Mouse (Mus musculus) MEL (cell line): Measurements from ENCODE around the gene Nfix. TPM values are rescaled to one million over a fixed set of nuclear protein-coding genes. Genes with fewer than 3 reads are reported as not detected.

ENCODE experiments used
- DNase-seq: peaks from one replicate; pipeline ENCODE4 v3.0.0; 2011; ENCODE audit warnings: low read depth, low spot score
- H3K27ac ChIP-seq: 2 replicates; pipeline ENCODE4 v1.5.1; 2012; ENCODE audit warnings: low read depth, mild to moderate bottlenecking, control low read depth, low read length, moderate library complexity; ENCODE audit not compliant: control insufficient read depth
- H3K27me3 ChIP-seq, 2 experiments: fragments of 150-350 bp in 1 of 2; sonication (generic) in 1 of 2; 2 replicates each; pipeline ENCODE4 v1.6.1; 2012; ENCODE audit warnings: low read length in 2 of 2, mild to moderate bottlenecking in 2 of 2, improper control_type of control experiment in 1 of 2, moderate library complexity in 1 of 2; ENCODE audit not compliant: insufficient read depth in 2 of 2, control insufficient read depth in 1 of 2
- H3K36me3 ChIP-seq, 2 experiments: 2 replicates each; pipeline ENCODE4 v1.6.1; 2012 to 2014; ENCODE audit warnings: low read length in 2 of 2, improper control_type of control experiment in 1 of 2, inconsistent platforms in 1 of 2, mild to moderate bottlenecking in 1 of 2; ENCODE audit not compliant: insufficient read depth in 2 of 2, control insufficient read depth in 1 of 2
- H3K4me1 ChIP-seq, 2 experiments: fragments of 150-350 bp in 1 of 2; sonication (generic) in 1 of 2; 2 replicates each; pipeline ENCODE4 v1.6.1; 2012; ENCODE audit warnings: low read length in 2 of 2, improper control_type of control experiment in 1 of 2, mild to moderate bottlenecking in 1 of 2; ENCODE audit not compliant: insufficient read depth in 2 of 2, control insufficient read depth in 1 of 2
- H3K4me3 ChIP-seq, 2 experiments: fragments of 150-350 bp in 1 of 2; sonication (generic) in 1 of 2; 2 replicates each; pipeline ENCODE4 v1.5.1; 2012; ENCODE audit warnings: low read depth in 2 of 2, low read length in 2 of 2, mild to moderate bottlenecking in 2 of 2, moderate library complexity in 2 of 2, control low read depth in 1 of 2, improper control_type of control experiment in 1 of 2; ENCODE audit not compliant: control insufficient read depth in 1 of 2, insufficient read depth in 1 of 2
- H3K79me2 ChIP-seq: 2 replicates; pipeline ENCODE4 v1.6.1; 2012; ENCODE audit warnings: mild to moderate bottlenecking, low read length, moderate library complexity; ENCODE audit not compliant: control insufficient read depth, poor library complexity, insufficient read depth
- H3K9ac ChIP-seq: 2 replicates; pipeline ENCODE4 v1.6.1; 2012; ENCODE audit warnings: low read depth, mild to moderate bottlenecking, control low read depth, low read length, moderate library complexity; ENCODE audit not compliant: control insufficient read depth, poor library complexity, severe bottlenecking
- H3K9me3 ChIP-seq: fragments of 150-350 bp; sonication (generic); replicated peaks from 2 replicates; pipeline ENCODE4 v1.6.1; 2012; ENCODE audit warnings: mild to moderate bottlenecking, low read length, improper control_type of control experiment, moderate library complexity; ENCODE audit not compliant: insufficient read depth
- BHLHE40 ChIP-seq: IDR thresholded peaks from 2 replicates; pipeline ENCODE4 v1.6.1; 2012; ENCODE audit warnings: low read depth, mild to moderate bottlenecking, inconsistent platforms, low read length, improper control_type of control experiment, borderline replicate concordance
- CHD1 ChIP-seq: IDR thresholded peaks from 2 replicates; pipeline ENCODE4 v1.6.1; 2012; ENCODE audit warnings: low read depth, mild to moderate bottlenecking, inconsistent platforms, low read length, improper control_type of control experiment
- CHD2 ChIP-seq: IDR thresholded peaks from 2 replicates; pipeline ENCODE4 v1.6.1; 2011; ENCODE audit warnings: low read length, improper control_type of control experiment
- CTCF ChIP-seq, 3 experiments: IDR thresholded peaks in 2 of 3; conservative IDR thresholded peaks in 1 of 3; 2 replicates each; pipeline ENCODE4 v1.5.1; 2011 to 2012; ENCODE audit warnings: low read length in 3 of 3, low read depth in 2 of 3, mild to moderate bottlenecking in 2 of 3, improper control_type of control experiment in 1 of 3, inconsistent platforms in 1 of 3, mixed read lengths in 1 of 3, moderate library complexity in 1 of 3; ENCODE audit not compliant: control insufficient read depth in 1 of 3, insufficient read depth in 1 of 3, poor library complexity in 1 of 3, severe bottlenecking in 1 of 3
- ELF1 ChIP-seq: IDR thresholded peaks from 2 replicates; pipeline ENCODE4 v1.6.1; 2014; ENCODE audit warnings: low read depth, mild to moderate bottlenecking, inconsistent platforms, low read length, improper control_type of control experiment, moderate library complexity
- EP300 ChIP-seq, 2 experiments: IDR thresholded peaks; 2 replicates each; pipeline ENCODE4 v1.6.1; 2011; ENCODE audit warnings: improper control_type of control experiment in 2 of 2, low read length in 2 of 2, low read depth in 1 of 2, mild to moderate bottlenecking in 1 of 2
- ETS1 ChIP-seq: IDR thresholded peaks from 2 replicates; pipeline ENCODE4 v1.6.1; 2012; ENCODE audit warnings: low read depth, mild to moderate bottlenecking, inconsistent platforms, low read length, improper control_type of control experiment, moderate library complexity
- GABPA ChIP-seq: IDR thresholded peaks from 2 replicates; pipeline ENCODE4 v1.6.1; 2012; ENCODE audit warnings: low read depth, mild to moderate bottlenecking, inconsistent platforms, low read length, improper control_type of control experiment, moderate library complexity
- GATA1 ChIP-seq: IDR thresholded peaks from 2 replicates; pipeline ENCODE4 v1.6.1; 2011; ENCODE audit warnings: low read depth, low read length, improper control_type of control experiment
- MAFK ChIP-seq: IDR thresholded peaks from 2 replicates; pipeline ENCODE4 v1.6.1; 2011; ENCODE audit warnings: low read depth, mild to moderate bottlenecking, low read length, improper control_type of control experiment, borderline replicate concordance
- MAX ChIP-seq: IDR thresholded peaks from 2 replicates; pipeline ENCODE4 v1.6.1; 2011; ENCODE audit warnings: low read length, improper control_type of control experiment
- MAZ ChIP-seq: IDR thresholded peaks from 2 replicates; pipeline ENCODE4 v1.6.1; 2012; ENCODE audit warnings: low read depth, mild to moderate bottlenecking, inconsistent platforms, low read length, improper control_type of control experiment
- MXI1 ChIP-seq: IDR thresholded peaks from 2 replicates; pipeline ENCODE4 v1.6.1; 2011; ENCODE audit warnings: mild to moderate bottlenecking, low read depth, low read length, improper control_type of control experiment
- MYB ChIP-seq: IDR thresholded peaks from 2 replicates; pipeline ENCODE4 v1.6.1; 2011; ENCODE audit warnings: mild to moderate bottlenecking, low read depth, low read length, improper control_type of control experiment
- MYC ChIP-seq: IDR thresholded peaks from 2 replicates; pipeline ENCODE4 v1.6.1; 2011; ENCODE audit warnings: low read depth, mild to moderate bottlenecking, low read length, improper control_type of control experiment, moderate library complexity
- POLR2A ChIP-seq, 2 experiments: IDR thresholded peaks; 2 replicates each; pipeline ENCODE4 v1.6.1; 2011 to 2012; ENCODE audit warnings: low read length in 2 of 2, mild to moderate bottlenecking in 2 of 2, control low read depth in 1 of 2, improper control_type of control experiment in 1 of 2, low read depth in 1 of 2, moderate library complexity in 1 of 2; ENCODE audit not compliant: control insufficient read depth in 1 of 2, insufficient read depth in 1 of 2, poor library complexity in 1 of 2
- POLR2AphosphoS2 ChIP-seq: IDR thresholded peaks from 2 replicates; pipeline ENCODE4 v1.6.1; 2011; ENCODE audit warnings: low read length, improper control_type of control experiment
- RCOR1 ChIP-seq: IDR thresholded peaks from 2 replicates; pipeline ENCODE4 v1.6.1; 2012; ENCODE audit warnings: low read depth, mild to moderate bottlenecking, inconsistent platforms, low read length, improper control_type of control experiment
- SIN3A ChIP-seq: IDR thresholded peaks from 2 replicates; pipeline ENCODE4 v1.6.1; 2012; ENCODE audit warnings: low read length, improper control_type of control experiment, inconsistent platforms
- TAL1 ChIP-seq: IDR thresholded peaks from 2 replicates; pipeline ENCODE4 v1.6.1; 2012; ENCODE audit warnings: mild to moderate bottlenecking, inconsistent platforms, low read length, moderate library complexity, mixed read lengths
- TBP ChIP-seq: IDR thresholded peaks from 2 replicates; pipeline ENCODE4 v1.8.0; 2011; ENCODE audit warnings: low read depth, low read length, improper control_type of control experiment
- UBTF ChIP-seq: IDR thresholded peaks from 2 replicates; pipeline ENCODE4 v1.6.1; 2012; ENCODE audit warnings: low read depth, mild to moderate bottlenecking, inconsistent platforms, low read length, improper control_type of control experiment, moderate library complexity, borderline replicate concordance; ENCODE audit not compliant: insufficient read depth
- USF1 ChIP-seq: IDR thresholded peaks from 2 replicates; pipeline ENCODE4 v1.6.1; 2014; ENCODE audit warnings: low read depth, mild to moderate bottlenecking, inconsistent platforms, low read length, improper control_type of control experiment, moderate library complexity
- ZC3H11A ChIP-seq: IDR thresholded peaks from 2 replicates; pipeline ENCODE4 v1.6.1; 2012; ENCODE audit warnings: low read depth, mild to moderate bottlenecking, inconsistent platforms, low read length, improper control_type of control experiment
- ZKSCAN1 ChIP-seq: IDR thresholded peaks from 2 replicates; pipeline ENCODE4 v1.6.1; 2012; ENCODE audit warnings: low read depth, mild to moderate bottlenecking, inconsistent platforms, low read length, improper control_type of control experiment, moderate library complexity
- polyA plus RNA-seq, 2 experiments: library from polyadenylated mRNA; stranded (reverse) in 1 of 2; unstranded in 1 of 2; fragments of >175 nt in 1 of 2; fragments of >200 nt in 1 of 2; gene quantifications; 2 replicates each; pipeline versions ENCODE4 v1.2.1 to v1.2.4; 2012; ENCODE audit warnings: low replicate concordance in 2 of 2, low read depth in 1 of 2; ENCODE audit not compliant: insufficient read length in 2 of 2, insufficient read depth in 1 of 2, missing spikeins in 1 of 2
- total RNA-seq: library from RNA; depleted of rRNA; stranded (reverse); fragments of 300-350 nt; gene quantifications from 2 replicates; pipeline ENCODE4 v1.2.3, GENCODE M21; 2012

The Nfix gene
- total and polyA plus RNA-seq, 3 experiments: 14.4 to 29.1 TPM; not detected in 1

DNA sequence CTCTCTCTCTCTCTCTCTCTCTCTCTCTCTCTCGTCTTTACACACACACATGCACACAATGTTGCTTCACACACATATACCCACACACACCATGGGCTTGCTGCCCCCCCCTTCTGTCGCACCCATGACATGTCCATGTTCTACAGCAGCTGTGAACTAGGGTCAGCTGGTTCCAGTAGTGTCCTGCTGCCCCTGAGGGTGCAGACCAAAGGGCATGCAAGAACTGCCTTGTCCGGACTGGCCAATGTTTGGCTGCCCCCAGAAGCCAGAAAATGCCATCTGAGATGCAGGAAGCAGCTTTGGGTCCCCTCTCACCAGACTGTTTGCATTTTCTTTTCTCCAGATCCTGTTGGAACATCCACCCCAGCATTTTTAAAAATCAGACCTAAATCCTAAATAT is 27.5 kb downstream of the Nfix start:
- Histone ChIP-seq H3K4me1 (no peaks in the 10 kb centered on the region), H3K9me3 (no peaks in the 10 kb centered on the region), H3K27me3 (no peaks in the 10 kb centered on the region), H3K79me2 (no peaks in the 10 kb centered on the region), H3K27ac (no peak overlapping the region), H3K36me3 (peaks cover 0 to 7% of the 10 kb centered on the region in 2 experiments; a peak in 1 of 4 replicates), H3K9ac (no peak overlapping the region), H3K4me3 (no peak overlapping the region)
- no peak for TF ChIP-seq EP300 (IDR thresholded peaks at IDR 0.05; ENCODE audit: low read depth in 1 of 2, low read length in 2 of 2)
- TF ChIP-seq POLR2A (IDR thresholded peaks at IDR 0.05; ENCODE audit: control insufficient read depth in 1 of 2, insufficient read depth in 1 of 2, low read depth in 1 of 2, low read length in 2 of 2, poor library complexity in 1 of 2): no peak
- TF ChIP-seq CHD1: no peak
- no peak for TF ChIP-seq MYC
- TF ChIP-seq MAZ: no peak
- no peak for TF ChIP-seq MYB
- TF ChIP-seq POLR2AphosphoS2: no peak
- TF ChIP-seq TBP: no peak
- TF ChIP-seq MXI1: no peak
- TF ChIP-seq BHLHE40: no peak
- TF ChIP-seq ELF1: no peak
- no peak for TF ChIP-seq CHD2
- TF ChIP-seq SIN3A: no peak
- TF ChIP-seq RCOR1: no peak
- no peak for TF ChIP-seq ZKSCAN1
- TF ChIP-seq ETS1: no peak
- TF ChIP-seq CTCF (IDR thresholded peaks at IDR 0.05 in 2 of 3, conservative IDR thresholded peaks at IDR 0.05 in 1 of 3; ENCODE audit: control insufficient read depth in 1 of 3, insufficient read depth in 1 of 3, low read depth in 2 of 3, low read length in 3 of 3, poor library complexity in 1 of 3, severe bottlenecking in 1 of 3): no peak
- no peak for TF ChIP-seq GATA1
- no peak for TF ChIP-seq USF1
- no peak for TF ChIP-seq UBTF
- no peak for DNase-seq

DNA sequence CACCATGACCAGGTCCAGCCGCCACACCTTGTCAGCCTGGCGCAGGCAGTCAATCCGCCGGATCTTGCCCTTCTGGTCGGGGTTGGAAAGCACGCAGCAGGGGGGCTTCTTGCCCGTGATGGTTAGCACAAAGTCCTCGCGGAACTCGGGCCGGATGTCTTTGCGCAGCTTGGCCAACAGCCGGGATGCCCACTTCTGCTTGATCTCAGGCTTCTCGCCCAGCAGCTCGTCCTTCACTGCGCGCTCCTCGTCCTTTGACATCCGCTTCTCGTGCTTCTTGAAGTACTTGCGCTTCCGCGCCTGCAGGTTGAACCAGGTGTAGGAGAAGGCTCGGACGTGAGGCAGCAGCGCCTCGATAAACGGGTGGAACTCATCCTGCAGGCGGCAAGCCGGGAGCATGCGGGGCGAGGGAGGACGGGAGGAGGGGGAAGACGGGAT is 28.2 kb downstream of the Nfix start:
- no peaks in the 10 kb centered on the region for H3K9me3 ChIP-seq
- no peak overlapping the region for H3K4me3 ChIP-seq
- H3K27ac ChIP-seq: no peak overlapping the region
- TF ChIP-seq CHD2: no peak
- no peak for TF ChIP-seq GABPA
- TF ChIP-seq MAX: no peak
- no peak for TF ChIP-seq ZC3H11A
- TF ChIP-seq SIN3A: no peak
- TF ChIP-seq TAL1: no peak
- no peak for TF ChIP-seq RCOR1
- TF ChIP-seq MAFK: no peak
- TF ChIP-seq UBTF: no peak
- TF ChIP-seq, all 39 proteins: peak for 0
- H3K27me3 ChIP-seq: no peaks in the 10 kb centered on the region
- H3K4me1 ChIP-seq: no peaks in the 10 kb centered on the region
- DNase-seq: no peak
- no peaks in the 10 kb centered on the region for H3K79me2 ChIP-seq
- peaks cover 0 to 7% of the 10 kb centered on the region in 2 experiments; a peak in 1 of 4 replicates for H3K36me3 ChIP-seq
- no peak overlapping the region for H3K9ac ChIP-seq
